Mouse (Mus musculus): ENCODE measurements around the gene Unc13d. TPM values are rescaled to one million over a fixed set of nuclear protein-coding genes. Genes with fewer than 3 reads are reported as not detected.

The Unc13d gene
- polyA plus RNA-seq, 1 experiment from 2014 or later: 0.19 TPM

- Histone ChIP-seq H3K36me3 (ENCODE audit: control insufficient read depth, insufficient read depth, low read length) (peaks cover 92% of the 10 kb centered on the region), H3K9me3 (replicated peaks; ENCODE audit: control insufficient read depth, low read length) (no peaks in the 10 kb centered on the region), H3K4me3 (ENCODE audit: low read depth, low read length) (no peak overlapping the region), H3K9ac (ENCODE audit: low read length) (no peak overlapping the region), H3K4me2 (ENCODE audit: low read length) (no peak overlapping the region), H3K4me1 (ENCODE audit: control insufficient read depth, insufficient read depth, low read length) (no peaks in the 10 kb centered on the region), H3K27ac (ENCODE audit: low read depth, low read length) (no peak overlapping the region), H3K27me3 (replicated peaks; ENCODE audit: control insufficient read depth, insufficient read depth, low read length) (no peaks in the 10 kb centered on the region)
- ATAC-seq (no peak), DNase-seq (ENCODE audit: low spot score) (no peak)
- WGBS: 87% methylated on average over 4 of the region's 4 CpGs
Observed at GRCm38 (mm10) chr11:116050196-116050595, 27.6 kb downstream of the Unc13d start.

DNA sequence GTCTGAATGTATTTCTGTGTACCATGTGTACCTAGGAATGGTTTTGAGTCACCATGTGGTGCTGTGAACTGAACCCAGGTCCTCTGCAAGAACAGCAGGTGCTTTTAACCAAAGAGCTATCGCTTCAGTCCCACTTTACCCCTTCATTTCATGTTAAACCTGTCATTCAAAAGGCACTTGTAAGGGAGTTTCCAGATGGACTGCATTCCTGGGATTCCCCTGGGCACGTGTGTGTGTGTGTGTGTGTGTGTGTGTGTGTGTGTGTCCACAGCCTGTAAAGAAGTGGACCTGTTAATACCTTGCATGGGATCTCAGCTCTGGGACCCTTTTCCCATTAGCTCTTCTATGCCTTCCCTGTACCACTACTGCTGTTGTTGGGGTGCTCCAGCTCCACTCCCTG is 28.2 kb downstream of the Unc13d start:
- DNase-seq (ENCODE audit: low spot score) (no peak), ATAC-seq (no peak)
- Histone ChIP-seq H3K36me3 (ENCODE audit: control insufficient read depth, insufficient read depth, low read length) (peaks cover 92% of the 10 kb centered on the region), H3K4me3 (ENCODE audit: low read depth, low read length) (no peak overlapping the region), H3K27ac (ENCODE audit: low read depth, low read length) (no peak overlapping the region), H3K27me3 (replicated peaks; ENCODE audit: control insufficient read depth, insufficient read depth, low read length) (no peaks in the 10 kb centered on the region), H3K9me3 (replicated peaks; ENCODE audit: control insufficient read depth, low read length) (no peaks in the 10 kb centered on the region), H3K4me2 (ENCODE audit: low read length) (no peak overlapping the region), H3K9ac (ENCODE audit: low read length) (no peak overlapping the region), H3K4me1 (ENCODE audit: control insufficient read depth, insufficient read depth, low read length) (no peaks in the 10 kb centered on the region)
- 88% methylated on average over 2 of the region's 2 CpGs for WGBS

DNA sequence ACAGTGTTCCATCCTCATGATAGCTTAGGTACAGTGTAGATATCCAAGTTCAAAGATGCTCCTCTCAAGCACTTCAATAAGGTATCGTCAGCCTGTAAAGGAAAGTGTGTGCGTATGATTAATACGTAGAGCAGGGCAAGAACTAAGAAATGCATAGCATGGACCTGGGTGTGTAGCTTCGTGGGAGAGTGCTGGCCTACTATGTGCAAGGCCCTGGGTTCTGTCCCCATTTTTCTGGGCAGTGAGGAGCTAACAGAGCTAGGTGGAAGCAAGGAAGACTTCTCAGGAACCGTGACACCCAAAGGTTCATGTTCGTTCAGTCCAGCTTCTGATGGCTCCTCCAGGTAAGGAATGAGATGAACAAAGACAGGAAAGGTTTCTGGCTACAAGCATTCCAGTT is 32.6 kb downstream of the Unc13d start:
- H3K4me1 ChIP-seq (ENCODE audit: control insufficient read depth, insufficient read depth, low read length): no peaks in the 10 kb centered on the region
- no peak overlapping the region for H3K9ac ChIP-seq (ENCODE audit: low read length)
- ATAC-seq (no peak), DNase-seq (ENCODE audit: low spot score) (no peak)
- peaks cover 77% of the 10 kb centered on the region for H3K36me3 ChIP-seq (ENCODE audit: control insufficient read depth, insufficient read depth, low read length)
- H3K9me3 ChIP-seq (replicated peaks; ENCODE audit: control insufficient read depth, low read length): no peaks in the 10 kb centered on the region
- no peaks in the 10 kb centered on the region for H3K27me3 ChIP-seq (replicated peaks; ENCODE audit: control insufficient read depth, insufficient read depth, low read length)
- H3K4me2 ChIP-seq (ENCODE audit: low read length): no peak overlapping the region
- no peak overlapping the region for H3K4me3 ChIP-seq (ENCODE audit: low read depth, low read length)
- 94% methylated on average over 6 of the region's 6 CpGs for WGBS
- no peak overlapping the region for H3K27ac ChIP-seq (ENCODE audit: low read depth, low read length)

DNA sequence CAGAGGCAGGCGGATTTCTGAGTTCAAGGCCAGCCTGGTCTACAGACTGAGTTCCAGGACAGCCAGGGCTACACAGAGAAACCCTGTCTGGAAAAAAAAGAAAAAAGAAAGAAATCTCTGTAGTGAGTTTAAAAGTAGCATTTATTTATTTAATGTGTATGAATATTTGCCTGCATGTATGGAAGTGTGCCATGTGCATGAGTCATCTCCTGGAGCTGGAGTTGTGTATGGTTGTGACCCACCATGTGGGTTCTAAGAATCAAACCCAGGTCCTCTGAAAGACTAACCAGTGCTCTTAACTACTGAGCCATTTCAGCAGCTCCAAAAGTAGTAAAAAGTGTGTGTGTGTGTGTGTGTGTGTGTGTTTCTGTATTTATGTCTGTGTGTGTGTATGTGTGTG is 34.5 kb downstream of the Unc13d start:
- no peak overlapping the region for H3K9ac ChIP-seq (ENCODE audit: low read length)
- no peak overlapping the region for H3K4me3 ChIP-seq (ENCODE audit: low read depth, low read length)
- no peak overlapping the region for H3K27ac ChIP-seq (ENCODE audit: low read depth, low read length)
- DNase-seq (ENCODE audit: low spot score): no peak
- ATAC-seq: no peak
- WGBS: 100% methylated on average over 1 of the region's 1 CpGs
- peaks cover 74% of the 10 kb centered on the region for H3K36me3 ChIP-seq (ENCODE audit: control insufficient read depth, insufficient read depth, low read length)
- no peak overlapping the region for H3K4me2 ChIP-seq (ENCODE audit: low read length)
- no peaks in the 10 kb centered on the region for H3K27me3 ChIP-seq (replicated peaks; ENCODE audit: control insufficient read depth, insufficient read depth, low read length)
- no peaks in the 10 kb centered on the region for H3K4me1 ChIP-seq (ENCODE audit: control insufficient read depth, insufficient read depth, low read length)
- no peaks in the 10 kb centered on the region for H3K9me3 ChIP-seq (replicated peaks; ENCODE audit: control insufficient read depth, low read length)

- Histone ChIP-seq H3K27ac (ENCODE audit: low read depth, low read length) (no peak overlapping the region), H3K4me1 (ENCODE audit: control insufficient read depth, insufficient read depth, low read length) (no peaks in the 10 kb centered on the region), H3K9ac (ENCODE audit: low read length) (no peak overlapping the region), H3K4me2 (ENCODE audit: low read length) (no peak overlapping the region), H3K4me3 (ENCODE audit: low read depth, low read length) (no peak overlapping the region), H3K27me3 (replicated peaks; ENCODE audit: control insufficient read depth, insufficient read depth, low read length) (no peaks in the 10 kb centered on the region), H3K9me3 (replicated peaks; ENCODE audit: control insufficient read depth, low read length) (no peaks in the 10 kb centered on the region), H3K36me3 (ENCODE audit: control insufficient read depth, insufficient read depth, low read length) (peaks cover 71% of the 10 kb centered on the region)
- whole genome bisulfite sequencing: 90% methylated on average over 5 of the region's 5 CpGs
- no peak for ATAC-seq
- DNase-seq (ENCODE audit: low spot score): no peak
Observed at GRCm38 (mm10) chr11:116042372-116043138, 35.2 kb downstream of the Unc13d start.

- Histone ChIP-seq H3K4me3 (ENCODE audit: low read depth, low read length) (no peak overlapping the region), H3K4me1 (ENCODE audit: control insufficient read depth, insufficient read depth, low read length) (no peaks in the 10 kb centered on the region), H3K36me3 (ENCODE audit: control insufficient read depth, insufficient read depth, low read length) (peaks cover 63% of the 10 kb centered on the region), H3K9ac (ENCODE audit: low read length) (no peak overlapping the region), H3K4me2 (ENCODE audit: low read length) (no peak overlapping the region), H3K27ac (ENCODE audit: low read depth, low read length) (no peak overlapping the region), H3K27me3 (replicated peaks; ENCODE audit: control insufficient read depth, insufficient read depth, low read length) (no peaks in the 10 kb centered on the region), H3K9me3 (replicated peaks; ENCODE audit: control insufficient read depth, low read length) (no peaks in the 10 kb centered on the region)
- 100% methylated on average over 2 of the region's 2 CpGs for WGBS
- DNase-seq (ENCODE audit: low spot score): no peak
- ATAC-seq: no peak
Observed at GRCm38 (mm10) chr11:116041833-116042232, 35.9 kb downstream of the Unc13d start.

DNA sequence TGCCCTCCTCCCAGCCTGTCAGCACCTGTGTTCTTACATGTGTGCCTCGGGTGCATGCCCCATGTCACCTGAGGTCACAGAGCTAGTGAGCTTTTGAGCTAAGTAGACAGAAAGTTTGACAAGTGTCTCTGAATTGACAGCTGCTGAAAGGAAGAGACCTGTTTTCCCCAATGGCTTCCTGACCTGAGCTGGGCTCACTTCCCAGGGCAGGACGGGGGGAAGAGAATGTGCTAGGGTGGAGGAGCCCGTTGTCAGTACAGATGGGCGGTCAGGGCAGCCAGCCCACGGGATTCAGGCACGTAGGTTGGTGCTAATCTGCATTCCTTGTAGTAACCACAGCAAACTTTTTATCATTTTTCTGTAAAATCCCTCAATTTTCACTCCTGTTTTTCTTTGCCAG is 37.2 kb downstream of the Unc13d start:
- WGBS: 94% methylated on average over 6 of the region's 6 CpGs
- Histone ChIP-seq H3K9ac (ENCODE audit: low read length) (no peak overlapping the region), H3K4me2 (ENCODE audit: low read length) (no peak overlapping the region), H3K9me3 (replicated peaks; ENCODE audit: control insufficient read depth, low read length) (no peaks in the 10 kb centered on the region), H3K4me3 (ENCODE audit: low read depth, low read length) (no peak overlapping the region), H3K27me3 (replicated peaks; ENCODE audit: control insufficient read depth, insufficient read depth, low read length) (no peaks in the 10 kb centered on the region), H3K27ac (ENCODE audit: low read depth, low read length) (no peak overlapping the region), H3K4me1 (ENCODE audit: control insufficient read depth, insufficient read depth, low read length) (no peaks in the 10 kb centered on the region), H3K36me3 (ENCODE audit: control insufficient read depth, insufficient read depth, low read length) (peaks cover 55% of the 10 kb centered on the region)
- DNase-seq (ENCODE audit: low spot score) (no peak), ATAC-seq (no peak)

DNA sequence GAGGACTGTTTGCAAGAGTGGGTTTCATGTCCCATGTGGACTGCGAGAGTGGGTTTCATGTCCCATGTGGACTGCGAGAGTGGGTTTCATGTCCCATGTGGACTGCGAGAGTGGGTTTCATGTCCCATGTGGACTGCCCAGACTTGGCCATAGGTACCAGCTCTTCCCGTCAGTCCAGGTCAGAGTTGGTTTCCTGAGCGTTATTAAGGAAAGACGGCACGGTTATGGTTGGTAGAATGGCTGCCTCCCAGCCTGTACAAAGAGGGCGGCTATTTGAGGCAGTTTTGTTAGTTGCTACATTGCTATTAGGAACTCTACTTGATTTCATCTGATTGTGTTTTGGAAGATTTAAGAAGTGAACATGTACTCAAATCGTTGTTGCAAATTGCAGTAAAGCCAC is 39.9 kb downstream of the Unc13d start:
- Histone ChIP-seq H3K4me1 (ENCODE audit: control insufficient read depth, insufficient read depth, low read length) (no peaks in the 10 kb centered on the region), H3K9me3 (replicated peaks; ENCODE audit: control insufficient read depth, low read length) (no peaks in the 10 kb centered on the region), H3K27ac (ENCODE audit: low read depth, low read length) (no peak overlapping the region), H3K36me3 (ENCODE audit: control insufficient read depth, insufficient read depth, low read length) (peaks cover 47% of the 10 kb centered on the region), H3K4me3 (ENCODE audit: low read depth, low read length) (no peak overlapping the region), H3K9ac (ENCODE audit: low read length) (no peak overlapping the region), H3K27me3 (replicated peaks; ENCODE audit: control insufficient read depth, insufficient read depth, low read length) (no peaks in the 10 kb centered on the region), H3K4me2 (ENCODE audit: low read length) (no peak overlapping the region)
- WGBS: 94% methylated on average over 9 of the region's 9 CpGs
- DNase-seq (ENCODE audit: low spot score) (no peak), ATAC-seq (no peak)

GRCm38 (mm10) chr11:116036671-116037070 is 41.1 kb downstream of the Unc13d start:
- DNase-seq (ENCODE audit: low spot score) (no peak), ATAC-seq (no peak)
- Histone ChIP-seq H3K4me3 (ENCODE audit: low read depth, low read length) (no peak overlapping the region), H3K9ac (ENCODE audit: low read length) (no peak overlapping the region), H3K4me1 (ENCODE audit: control insufficient read depth, insufficient read depth, low read length) (peaks cover 2% of the 10 kb centered on the region), H3K4me2 (ENCODE audit: low read length) (no peak overlapping the region), H3K27me3 (replicated peaks; ENCODE audit: control insufficient read depth, insufficient read depth, low read length) (no peaks in the 10 kb centered on the region), H3K27ac (ENCODE audit: low read depth, low read length) (no peak overlapping the region), H3K9me3 (replicated peaks; ENCODE audit: control insufficient read depth, low read length) (no peaks in the 10 kb centered on the region), H3K36me3 (ENCODE audit: control insufficient read depth, insufficient read depth, low read length) (peaks cover 38% of the 10 kb centered on the region)
- 94% methylated on average over 3 of the region's 3 CpGs for WGBS

Measured in forebrain, embryonic 14.5 days (tissue).